Mouse (Mus musculus) liver, embryonic 14.5 days (tissue): ENCODE results near the gene Sbf2. TPM values are rescaled to one million over a fixed set of nuclear protein-coding genes. Genes with fewer than 3 reads are reported as not detected.

Source experiments
- ATAC-seq: fragments of 200-750 bp; cut with Nextera tagmentation; 2 replicates; pipeline ENCODE4 v1.8.0; 2017; ENCODE audit warnings: moderate number of reproducible peaks, mild to moderate bottlenecking, moderate library complexity; ENCODE audit not compliant: insufficient read depth
- DNase-seq, 3 experiments: peaks; one replicate each; pipeline ENCODE4 v3.0.0-alpha.2; 2012 to 2013; ENCODE audit warnings: low read depth in 3 of 3, low spot score in 3 of 3
- H3K27ac ChIP-seq: fragments of 300-500 bp; sonication (generic); 2 replicates; pipeline ENCODE4 v1.5.1; 2014; ENCODE audit warnings: moderate library complexity, mild to moderate bottlenecking, control low read depth, inconsistent platforms
- H3K27me3 ChIP-seq: fragments of 300-500 bp; sonication (generic); 2 replicates; pipeline ENCODE4 v1.6.1; 2014; ENCODE audit warnings: mild to moderate bottlenecking, low read length, moderate library complexity; ENCODE audit not compliant: control insufficient read depth, insufficient read depth
- H3K36me3 ChIP-seq: fragments of 300-500 bp; sonication (generic); replicated peaks from 2 replicates; pipeline ENCODE4 v1.6.1; 2014; ENCODE audit warnings: low read depth; ENCODE audit not compliant: control insufficient read depth, insufficient read depth
- H3K4me1 ChIP-seq, 2 experiments: fragments of 200-500 bp in 1 of 2; fragments of 300-500 bp in 1 of 2; sonication (generic) in 1 of 2; replicated peaks; 2 replicates each; pipeline ENCODE4 v1.6.1; 2012 to 2014; ENCODE audit warnings: antibody characterized with exemption in 1 of 2, inconsistent platforms in 1 of 2, low read length in 1 of 2; ENCODE audit not compliant: control insufficient read depth in 2 of 2, insufficient read depth in 2 of 2
- H3K4me2 ChIP-seq: fragments of 300-500 bp; sonication (generic); 2 replicates; pipeline ENCODE4 v1.6.1; 2014; ENCODE audit warnings: low read depth, mild to moderate bottlenecking, control low read depth, moderate library complexity
- H3K4me3 ChIP-seq, 2 experiments: fragments of 200-500 bp in 1 of 2; fragments of 300-500 bp in 1 of 2; sonication (generic) in 1 of 2; 2 replicates each; pipeline ENCODE4 v1.5.1; 2012 to 2014; ENCODE audit warnings: low read depth in 2 of 2, low read length in 2 of 2, mild to moderate bottlenecking in 2 of 2, control low read depth in 1 of 2, inconsistent platforms in 1 of 2, moderate library complexity in 1 of 2; ENCODE audit not compliant: insufficient read depth in 1 of 2
- H3K9ac ChIP-seq: fragments of 300-500 bp; sonication (generic); replicated peaks from 2 replicates; pipeline ENCODE4 v1.6.1; 2014; ENCODE audit warnings: mild to moderate bottlenecking, control low read depth, moderate library complexity
- H3K9me3 ChIP-seq: fragments of 300-500 bp; sonication (generic); 2 replicates; pipeline ENCODE4 v1.6.1; 2016; ENCODE audit warnings: low read length, mixed read lengths; ENCODE audit not compliant: control insufficient read depth
- CTCF ChIP-seq: IDR thresholded peaks from 2 replicates; pipeline ENCODE4 v1.5.1; 2016; ENCODE audit warnings: antibody characterized with exemption, low read depth, control low read depth
- EP300 ChIP-seq: IDR thresholded peaks from 2 replicates; pipeline ENCODE4 v1.6.1; 2016; ENCODE audit warnings: antibody characterized with exemption, low read depth
- WGBS: fragments of 180-500 bp; shearing (Covaris S2); extraction: QIAGEN DNeasy Blood & Tissue Kit; methylation state at CpG from one replicate; pipeline ENCODE4 v1.1.7; 2014; ENCODE audit not compliant: insufficient replicate concordance; 5-methylcytosine and 5-hydroxymethylcytosine counted together
- polyA plus RNA-seq, 2 experiments: library from polyadenylated mRNA; depleted of rRNA in 1 of 2; stranded (reverse) in 1 of 2; unstranded in 1 of 2; fragments of >200 nt; fragmentation: Nextera tagmentation in 1 of 2; extraction: Ambion mirVana in 1 of 2; gene quantifications; 2 replicates each; pipeline versions ENCODE4 v1.2.1 to v1.2.3; 2012 to 2014

Gene Sbf2
- polyA plus RNA-seq (2012; rRNA removed) (2.6 and 2.9 TPM in 2 replicates), polyA plus RNA-seq (2014; fragmentation: Nextera tagmentation; extraction: Ambion mirVana) (3.3 TPM in 2 replicates)

DNA sequence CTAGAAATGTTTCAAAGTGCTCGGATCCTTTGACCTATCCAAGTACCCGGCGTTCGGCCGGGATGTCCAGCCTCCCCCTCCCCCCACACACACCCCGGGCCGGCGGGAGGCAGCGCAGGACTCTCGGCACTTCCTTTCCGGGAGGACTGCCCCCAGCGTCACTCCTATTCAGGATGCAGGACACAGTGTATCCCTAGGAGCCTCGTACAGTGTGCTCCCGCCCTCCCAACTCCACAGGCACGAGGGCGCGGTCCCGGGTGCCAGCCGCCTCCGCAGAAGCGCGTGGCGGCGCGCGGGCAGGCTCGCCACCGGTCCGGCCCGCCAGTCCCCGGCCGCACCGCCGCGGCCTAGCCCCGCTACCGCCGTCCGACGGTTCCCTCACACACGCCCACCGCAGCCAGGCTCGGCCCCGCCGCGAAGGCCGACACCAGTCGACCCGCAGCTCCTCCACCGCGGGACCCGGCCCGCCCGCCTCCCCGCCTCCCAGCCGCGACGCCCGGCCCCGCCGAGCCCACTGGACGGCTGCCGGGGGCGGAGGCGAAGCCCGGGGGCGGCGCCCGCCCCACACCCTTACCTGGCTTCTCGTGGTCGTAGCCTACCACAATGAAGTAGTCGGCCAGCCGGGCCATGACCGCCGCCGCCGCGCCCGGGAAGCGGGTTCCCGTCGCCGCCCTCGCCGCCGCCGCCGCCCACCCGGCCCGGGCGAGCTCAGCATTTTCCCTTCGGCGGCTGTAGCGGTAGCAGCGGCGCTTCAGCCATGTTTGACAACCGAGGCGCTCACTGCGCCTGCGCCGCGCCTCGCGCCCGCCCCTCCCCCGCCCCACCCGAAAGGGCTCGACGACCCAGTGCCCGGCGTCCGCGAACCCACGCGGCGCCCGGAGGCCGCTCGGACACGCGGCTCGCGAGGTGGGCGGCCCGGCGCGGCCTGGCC is at the start of gene Sbf2:
Sbf2 (minus strand) TSS at position 790 of the 931 bp plus-strand sequence.
- H3K4me2 ChIP-seq: peak within 1 kb of the TSS; percentile 61
- H3K4me3 ChIP-seq: peak within 1 kb of the TSS; percentile 58 to 64
- no peak for TF ChIP-seq EP300
- TF ChIP-seq CTCF: no peak
- DNase-seq (no peak), ATAC-seq (peak; percentile 77)
- no peaks in the 10 kb centered on the region for H3K9me3 ChIP-seq
- WGBS: under 1% methylated on average over 90 of the region's 127 CpGs
- H3K4me1 ChIP-seq: peaks cover 0 to 9% of the 10 kb centered on the region in 2 experiments; a peak in 2 of 4 replicates
- H3K9ac ChIP-seq: peak within 1 kb of the TSS; percentile 59
- H3K27ac ChIP-seq: peak within 1 kb of the TSS; percentile 50
- no peaks in the 10 kb centered on the region for H3K36me3 ChIP-seq
- H3K27me3 ChIP-seq: peaks cover 51% of the 10 kb centered on the region

- DNase-seq: no peak
- no peak overlapping the region for H3K4me3 ChIP-seq
- no peaks in the 10 kb centered on the region for H3K9me3 ChIP-seq
- no peak for ATAC-seq
- no peak overlapping the region for H3K4me2 ChIP-seq
- TF ChIP-seq EP300: no peak
- no peak for TF ChIP-seq CTCF
- H3K27ac ChIP-seq: no peak overlapping the region
- H3K4me1 ChIP-seq: no peaks in the 10 kb centered on the region
- 32% methylated on average over 3 of the region's 3 CpGs for WGBS
- H3K27me3 ChIP-seq: no peaks in the 10 kb centered on the region
- H3K9ac ChIP-seq: no peak overlapping the region
- H3K36me3 ChIP-seq: no peaks in the 10 kb centered on the region
Observed at GRCm38 (mm10) chr7:110658378-110658928, 43.7 kb upstream of the Sbf2 start.

- WGBS: 26% methylated on average over 6 of the region's 6 CpGs
- Histone ChIP-seq H3K4me2 (no peak overlapping the region), H3K9me3 (no peaks in the 10 kb centered on the region), H3K27me3 (no peaks in the 10 kb centered on the region), H3K9ac (no peak overlapping the region), H3K36me3 (no peaks in the 10 kb centered on the region), H3K4me3 (no peak overlapping the region), H3K27ac (no peak overlapping the region), H3K4me1 (no peaks in the 10 kb centered on the region)
- ATAC-seq (no peak), DNase-seq (no peak)
- no peak for TF ChIP-seq EP300
- TF ChIP-seq CTCF: no peak
Observed at GRCm38 (mm10) chr7:110655966-110656365, 41.2 kb upstream of the Sbf2 start.

- WGBS: 41% methylated on average over 3 of the region's 3 CpGs
- Histone ChIP-seq H3K4me1 (no peaks in the 10 kb centered on the region), H3K27ac (no peak overlapping the region), H3K4me2 (no peak overlapping the region), H3K4me3 (no peak overlapping the region), H3K9me3 (no peaks in the 10 kb centered on the region), H3K36me3 (no peaks in the 10 kb centered on the region), H3K27me3 (no peaks in the 10 kb centered on the region), H3K9ac (no peak overlapping the region)
- no peak for TF ChIP-seq CTCF
- DNase-seq (no peak), ATAC-seq (no peak)
Observed at GRCm38 (mm10) chr7:110655230-110655629, 40.5 kb upstream of the Sbf2 start.

- Histone ChIP-seq H3K4me1 (peaks cover 0 to 5% of the 10 kb centered on the region in 2 experiments; a peak in 1 of 4 replicates), H3K4me3 (no peak overlapping the region), H3K9ac (no peak overlapping the region), H3K4me2 (no peak overlapping the region), H3K36me3 (no peaks in the 10 kb centered on the region), H3K27ac (no peak overlapping the region), H3K27me3 (no peaks in the 10 kb centered on the region), H3K9me3 (no peaks in the 10 kb centered on the region; the same call in 1 of the 2 replicates)
- WGBS: 63% methylated on average over 6 of the region's 6 CpGs
- ATAC-seq: no peak
- no peak for DNase-seq
- TF ChIP-seq CTCF (no peak), EP300 (no peak)
Observed at GRCm38 (mm10) chr7:110651091-110651490, 36.4 kb upstream of the Sbf2 start.
